Mouse (Mus musculus): ENCODE measurements around the gene Zfp217. TPM values are rescaled to one million over a fixed set of nuclear protein-coding genes. Genes with fewer than 3 reads are reported as not detected.

Gene Zfp217
- polyA plus RNA-seq, 1 experiment: 1.5 TPM

DNA sequence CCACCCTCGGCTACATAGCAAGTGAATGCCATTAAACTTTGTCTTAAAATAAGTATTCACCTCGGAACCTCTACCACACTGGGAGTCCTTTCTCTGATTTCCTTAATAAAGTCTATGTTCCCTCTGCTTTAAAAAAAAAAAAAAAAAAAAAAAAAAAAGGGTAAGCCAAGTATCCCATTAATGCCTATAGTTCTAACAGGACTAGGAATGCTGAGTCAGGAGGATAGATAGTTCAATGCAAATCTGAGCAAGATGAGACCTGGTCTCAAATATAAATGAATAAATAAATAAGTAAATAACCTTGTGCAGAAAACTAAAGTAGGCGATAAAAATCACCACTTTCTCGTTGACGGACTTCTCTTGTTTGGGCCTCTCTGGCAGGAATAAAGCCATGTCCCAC is 6.4 kb downstream of the Zfp217 start:
- Histone ChIP-seq H3K4me1 (ENCODE audit: control insufficient read depth) (peaks cover 67% of the 10 kb centered on the region), H3K27me3 (ENCODE audit: control insufficient read depth) (no peaks in the 10 kb centered on the region), H3K9me3 (ENCODE audit: control insufficient read depth, low read length) (no peaks in the 10 kb centered on the region), H3K4me3 (replicated peaks) (no peak overlapping the region), H3K36me3 (ENCODE audit: control insufficient read depth) (peaks cover 86% of the 10 kb centered on the region)
- TF ChIP-seq GATA1 (IDR thresholded peaks at IDR 0.05; ENCODE audit: low read length) (no peak), TAL1 (IDR thresholded peaks at IDR 0.05; ENCODE audit: low read length) (no peak)

- Histone ChIP-seq H3K4me1 (ENCODE audit: control insufficient read depth) (peaks cover 65% of the 10 kb centered on the region), H3K27me3 (ENCODE audit: control insufficient read depth) (no peaks in the 10 kb centered on the region), H3K4me3 (replicated peaks) (no peak overlapping the region), H3K36me3 (ENCODE audit: control insufficient read depth) (peaks cover 77% of the 10 kb centered on the region), H3K9me3 (ENCODE audit: control insufficient read depth, low read length) (no peaks in the 10 kb centered on the region)
- TF ChIP-seq GATA1 (IDR thresholded peaks at IDR 0.05; ENCODE audit: low read length) (no peak), TAL1 (IDR thresholded peaks at IDR 0.05; ENCODE audit: low read length) (no peak)
Measured at GRCm38 (mm10) chr2:170139411-170140046, 8.4 kb downstream of the Zfp217 start.

DNA sequence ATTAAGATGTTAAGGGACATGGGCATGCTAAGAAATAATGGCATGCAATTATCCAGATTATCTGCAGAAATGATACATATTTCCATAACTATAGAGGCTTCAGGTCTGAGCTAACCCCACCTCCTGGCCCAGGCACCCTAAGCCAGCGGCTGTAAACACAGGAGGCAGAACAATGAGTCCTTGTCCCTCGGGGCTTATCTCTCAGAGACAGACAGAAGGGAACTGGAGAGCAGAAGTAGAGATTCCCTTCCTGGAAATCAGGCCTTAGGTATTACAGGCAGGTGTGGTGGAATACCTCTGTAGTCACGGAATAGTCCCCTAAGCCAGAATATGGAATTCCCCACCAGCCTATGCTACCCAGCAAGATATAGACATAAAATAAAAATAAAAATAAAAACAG is 11.0 kb downstream of the Zfp217 start:
- Histone ChIP-seq H3K36me3 (ENCODE audit: control insufficient read depth) (peaks cover 51% of the 10 kb centered on the region), H3K4me3 (replicated peaks) (no peak overlapping the region), H3K27me3 (ENCODE audit: control insufficient read depth) (no peaks in the 10 kb centered on the region), H3K9me3 (ENCODE audit: control insufficient read depth, low read length) (no peaks in the 10 kb centered on the region), H3K4me1 (ENCODE audit: control insufficient read depth) (peaks cover 72% of the 10 kb centered on the region)
- TF ChIP-seq TAL1 (IDR thresholded peaks at IDR 0.05; ENCODE audit: low read length) (no peak), GATA1 (IDR thresholded peaks at IDR 0.05; ENCODE audit: low read length) (no peak)

- Histone ChIP-seq H3K4me1 (ENCODE audit: control insufficient read depth) (peaks cover 75% of the 10 kb centered on the region), H3K27me3 (ENCODE audit: control insufficient read depth) (no peaks in the 10 kb centered on the region), H3K9me3 (ENCODE audit: control insufficient read depth, low read length) (no peaks in the 10 kb centered on the region), H3K36me3 (ENCODE audit: control insufficient read depth) (peaks cover 40% of the 10 kb centered on the region), H3K4me3 (replicated peaks) (no peak overlapping the region)
- TF ChIP-seq GATA1 (IDR thresholded peaks at IDR 0.05; ENCODE audit: low read length) (no peak), TAL1 (IDR thresholded peaks at IDR 0.05; ENCODE audit: low read length) (no peak)
Measured at GRCm38 (mm10) chr2:170135820-170136219, 12.1 kb downstream of the Zfp217 start.

GRCm38 (mm10) chr2:170134026-170134690 is 13.7 kb downstream of the Zfp217 start:
- TF ChIP-seq GATA1 (IDR thresholded peaks at IDR 0.05; ENCODE audit: low read length) (no peak), TAL1 (IDR thresholded peaks at IDR 0.05; ENCODE audit: low read length) (no peak)
- H3K27me3 ChIP-seq (ENCODE audit: control insufficient read depth): no peaks in the 10 kb centered on the region
- peak overlapping the region; percentile 95 for H3K4me3 ChIP-seq (replicated peaks)
- H3K4me1 ChIP-seq (ENCODE audit: control insufficient read depth): peaks cover 82% of the 10 kb centered on the region
- H3K36me3 ChIP-seq (ENCODE audit: control insufficient read depth): peaks cover 28% of the 10 kb centered on the region
- H3K9me3 ChIP-seq (ENCODE audit: control insufficient read depth, low read length): no peaks in the 10 kb centered on the region

- Histone ChIP-seq H3K36me3 (ENCODE audit: control insufficient read depth) (peaks cover 23% of the 10 kb centered on the region), H3K4me3 (replicated peaks) (peak overlapping the region; percentile 95), H3K27me3 (ENCODE audit: control insufficient read depth) (no peaks in the 10 kb centered on the region), H3K9me3 (ENCODE audit: control insufficient read depth, low read length) (no peaks in the 10 kb centered on the region), H3K4me1 (ENCODE audit: control insufficient read depth) (peaks cover 82% of the 10 kb centered on the region)
- TF ChIP-seq TAL1 (IDR thresholded peaks at IDR 0.05; ENCODE audit: low read length) (no peak), GATA1 (IDR thresholded peaks at IDR 0.05; ENCODE audit: low read length) (no peak)
Measured at GRCm38 (mm10) chr2:170133093-170133731, 14.7 kb downstream of the Zfp217 start.

- TF ChIP-seq TAL1 (IDR thresholded peaks at IDR 0.05; ENCODE audit: low read length): no peak
- no peak for TF ChIP-seq GATA1 (IDR thresholded peaks at IDR 0.05; ENCODE audit: low read length)
- no peaks in the 10 kb centered on the region for H3K27me3 ChIP-seq (ENCODE audit: control insufficient read depth)
- H3K4me3 ChIP-seq (replicated peaks): peak overlapping the region; percentile 95
- peaks cover 85% of the 10 kb centered on the region for H3K4me1 ChIP-seq (ENCODE audit: control insufficient read depth)
- H3K9me3 ChIP-seq (ENCODE audit: control insufficient read depth, low read length): no peaks in the 10 kb centered on the region
- H3K36me3 ChIP-seq (ENCODE audit: control insufficient read depth): peaks cover 24% of the 10 kb centered on the region
Measured at GRCm38 (mm10) chr2:170132716-170133092, 15.2 kb downstream of the Zfp217 start.

GRCm38 (mm10) chr2:170131981-170132460 is 15.9 kb downstream of the Zfp217 start:
- Histone ChIP-seq H3K4me1 (ENCODE audit: control insufficient read depth) (peaks cover 86% of the 10 kb centered on the region), H3K27me3 (ENCODE audit: control insufficient read depth) (no peaks in the 10 kb centered on the region), H3K9me3 (ENCODE audit: control insufficient read depth, low read length) (no peaks in the 10 kb centered on the region), H3K4me3 (replicated peaks) (peak overlapping the region; percentile 95), H3K36me3 (ENCODE audit: control insufficient read depth) (peaks cover 24% of the 10 kb centered on the region)
- TF ChIP-seq GATA1 (IDR thresholded peaks at IDR 0.05; ENCODE audit: low read length): no peak; the same call in 1 of the 2 replicates
- TF ChIP-seq TAL1 (IDR thresholded peaks at IDR 0.05; ENCODE audit: low read length): no peak

All from erythroblast, embryonic 14.5 days (primary cell).